In genomic region chr8:104410628-104411273, GRCm38 (mm10) we compare ENCODE assay signal across 12 mouse cellular contexts. TPM values are rescaled to one million over a fixed set of nuclear protein-coding genes. Genes with fewer than 3 reads are reported as not detected.
DNase-seq lines count a peak whose midpoint lies in the region.
"Had no signal": no experiment of that assay in that cellular context is flagged by ENCODE, and none has a peak within 500 bp of the region (broad histone marks: within the 10 kb centered on the region; RNA-seq: fewer than 3 reads in every experiment).

No protein-coding gene starts in this region.

- DNase-seq in layer of hippocampus, adult 9-11 months: peak; percentile 67
- DNase-seq in layer of hippocampus, postnatal 10 days (ENCODE audit: low spot score in 2 of 2): no peak
- DNase-seq in right cerebral cortex, postnatal 25 days: peak; percentile 55
- DNase-seq in right cerebral cortex, postnatal 10 days (ENCODE audit: low spot score in 2 of 2): no peak
- DNase-seq in R1 (ENCODE audit: low read depth, low spot score): peak; percentile 91
- DNase-seq in kidney, adult 11 months: no peak
- DNase-seq in gastrocnemius, adult 18-20 months (ENCODE audit: low spot score): no peak
- no peak for DNase-seq in lung, postnatal 14 days
- DNase-seq: cerebellum, adult 11-12 months; heart, adult 18-20 months; kidney, adult 8-10 months; thymus, adult 2 months had no signal

RNA-seq across cellular contexts. Expression of gene Cmtm4, which starts 15.1 kb away (rescaled TPM):
- 10 to 100 TPM; 56.2 to 60.2 TPM for total RNA-seq in layer of hippocampus, postnatal 10 days (2021)
- 1 to 10 TPM; 4.4 to 5.4 TPM for total RNA-seq in gastrocnemius, adult 18-20 months (2021)

RNA-seq across cellular contexts. Expression of gene Dync1li2, which starts 32.1 kb away (rescaled TPM):
- 100 to 1,000 TPM; 231 to 241 TPM for total RNA-seq in layer of hippocampus, postnatal 10 days (2021)
- total RNA-seq in gastrocnemius, adult 18-20 months (2021): 100 to 1,000 TPM in 1 of 2 experiments, 10 to 100 TPM in 1; 98.9 to 104 TPM

Comparison
In these comparisons a context has a peak if more than half of its experiments do, and no peak if none do; other contexts are left out.
1. DNase-seq: peak in layer of hippocampus, adult 9-11 months (single experiment), right cerebral cortex, postnatal 25 days (single experiment) and R1 (single experiment); none in layer of hippocampus, postnatal 10 days (0 of 2), right cerebral cortex, postnatal 10 days (0 of 2), kidney, adult 11 months (single experiment), gastrocnemius, adult 18-20 months (single experiment) and lung, postnatal 14 days (single experiment).
2. RNA of gene Cmtm4, which starts 15.1 kb away (total RNA-seq): 56.2 to 60.2 TPM in layer of hippocampus, postnatal 10 days; 4.4 to 5.4 TPM in gastrocnemius, adult 18-20 months; every median in the first group is over 4 times any median in the second.